Mouse (Mus musculus) central nervous system, embryonic 11.5 days (tissue): ENCODE data around the gene Nyap2. TPM values are rescaled to one million over a fixed set of nuclear protein-coding genes. Genes with fewer than 3 reads are reported as not detected.

ENCODE experiments used
- polyA plus RNA-seq: library from polyadenylated mRNA; depleted of rRNA; stranded (reverse); fragments of >200 nt; gene quantifications from 2 replicates; pipeline ENCODE4 v1.2.3, GENCODE M21; 2012; rRNA removed

Gene Nyap2
- 0.54 and 1.8 TPM in 2 replicates for polyA plus RNA-seq

GRCm38 (mm10) chr1:81076831-81077664 is at the start of gene Nyap2:
Gene Nyap2, plus strand, starts transcription at chr1:81076950.

